Mouse (Mus musculus) heart, postnatal 4 days (tissue): Measurements from ENCODE around the gene Zfp275. TPM values are rescaled to one million over a fixed set of nuclear protein-coding genes. Genes with fewer than 3 reads are reported as not detected.
"Not testable (repeated sequence)": the region's sequence is repeated elsewhere in the genome, so short reads cannot be mapped to it uniquely, and the experiment has no call there.

Source experiments
- DNase-seq: peaks from one replicate; pipeline ENCODE4 v3.0.0; 2021
- total RNA-seq, 2 experiments: library from RNA; stranded (reverse); gene quantifications; 2 replicates each; pipeline ENCODE4 v1.2.3; 2021

Gene Zfp275
- total RNA-seq = 10 to 100 TPM; 12.2 to 12.3 TPM

DNA sequence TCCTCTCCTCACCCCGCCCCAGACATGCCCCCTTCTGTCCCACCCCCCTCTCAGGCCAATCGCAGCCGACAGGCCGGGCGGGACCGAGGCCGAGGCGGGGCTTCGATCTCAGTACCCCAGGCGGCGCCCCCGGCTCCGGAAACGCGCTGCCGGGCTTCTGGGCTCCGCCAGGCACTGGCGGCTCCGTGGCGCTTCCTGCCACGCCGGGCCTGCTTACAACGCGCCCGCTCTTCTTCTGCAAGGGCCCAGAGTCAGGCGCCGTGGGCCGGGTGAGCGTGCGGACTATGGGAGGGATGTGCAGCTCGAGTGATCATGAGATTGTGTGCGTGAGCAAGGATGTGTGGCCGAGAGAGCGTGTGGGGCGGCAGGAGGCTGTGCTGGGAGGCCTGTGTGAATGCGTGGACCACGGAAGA, at the start of gene Zfp275:
Zfp275 (plus strand) TSS at position 139 of the 413 bp plus-strand sequence.
- peak; percentile 78 for DNase-seq

DNA sequence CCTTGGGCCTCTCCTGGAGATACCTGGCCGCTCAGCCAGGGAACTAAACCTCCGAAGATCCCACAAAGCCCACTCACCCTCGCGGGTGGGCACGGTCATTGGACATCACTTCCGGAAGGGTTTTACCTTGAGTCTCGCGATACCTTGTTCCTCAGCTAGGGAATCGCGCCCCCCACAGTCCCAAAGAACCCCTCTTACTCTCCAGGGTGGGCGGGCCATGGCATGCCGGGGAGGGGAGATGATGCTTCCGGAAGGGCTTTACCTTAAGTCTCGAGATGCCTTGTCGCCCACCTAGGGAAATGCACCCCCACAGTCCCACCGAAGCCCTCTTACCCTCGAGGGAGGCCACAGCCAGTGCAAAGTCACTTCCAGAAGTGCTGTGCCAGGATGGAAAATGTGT, 49.5 kb upstream of the Zfp275 start, which contains the start of the genes Xlr5a and Xlr5c:
Xlr5a (minus strand) TSS at position 101 of the 400 bp plus-strand sequence.
Xlr5c (minus strand) TSS at position 101 of the 400 bp plus-strand sequence.
- not testable (repeated sequence) for DNase-seq

DNA sequence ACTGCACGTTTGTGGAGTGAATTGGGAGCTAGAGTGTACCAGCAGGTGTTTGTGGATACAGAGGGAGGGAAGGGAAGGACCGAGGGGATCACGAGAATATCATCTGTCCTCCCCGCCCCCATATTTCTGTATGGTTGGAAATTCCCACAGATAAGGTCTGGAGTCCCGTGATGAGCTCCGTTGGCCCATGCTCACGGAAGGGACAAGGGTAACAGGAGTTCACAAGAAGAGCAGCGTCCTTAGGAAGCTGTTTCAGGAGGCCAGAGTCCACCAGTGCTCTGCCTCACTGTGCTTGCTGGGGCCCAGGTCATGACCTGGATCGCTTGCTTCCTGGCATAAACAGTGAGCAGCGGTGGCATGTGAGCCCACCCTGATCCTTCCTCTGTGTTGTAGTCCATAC, 46.7 kb upstream of the Zfp275 start:
- not testable (repeated sequence) for DNase-seq

DNA sequence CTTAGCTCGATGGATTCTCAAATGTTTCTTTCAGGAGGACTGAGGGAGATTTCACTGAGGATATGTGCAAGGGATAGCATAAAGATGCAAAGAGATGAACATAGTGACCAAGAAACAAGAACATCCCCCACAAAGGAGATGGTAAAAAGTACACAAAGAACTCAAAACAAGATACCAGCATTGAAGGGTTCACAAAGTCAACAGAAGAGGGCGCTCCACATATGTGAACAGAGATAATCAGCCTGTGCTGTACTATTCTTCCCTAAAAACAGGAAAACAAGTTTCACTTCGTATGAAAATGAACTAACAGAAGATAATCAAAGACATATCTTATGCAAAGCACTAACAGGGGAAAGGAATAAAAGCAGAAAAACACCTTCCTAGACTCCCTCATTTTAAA, 29.9 kb upstream of the Zfp275 start:
- DNase-seq = peak; percentile 31

DNA sequence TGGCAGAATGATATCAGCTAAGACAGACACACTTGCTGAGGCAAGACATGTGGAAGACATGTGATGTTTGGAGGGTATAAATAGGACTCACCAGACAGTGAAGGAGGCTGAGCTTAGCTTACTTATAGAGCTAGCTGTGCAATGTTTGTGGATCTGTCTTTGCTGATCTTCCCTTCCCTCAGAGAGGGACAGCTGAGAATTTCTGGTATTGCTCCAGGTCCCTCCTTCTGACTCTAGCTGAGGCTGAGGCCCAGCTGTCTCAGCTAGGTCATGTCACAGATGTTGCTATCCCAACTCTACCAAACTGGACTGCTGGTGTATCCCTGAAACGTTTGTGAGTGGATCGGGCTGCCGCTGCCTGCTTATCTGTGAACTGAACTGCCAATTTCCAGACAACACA, 21.4 kb upstream of the Zfp275 start:
- DNase-seq = no peak

DNA sequence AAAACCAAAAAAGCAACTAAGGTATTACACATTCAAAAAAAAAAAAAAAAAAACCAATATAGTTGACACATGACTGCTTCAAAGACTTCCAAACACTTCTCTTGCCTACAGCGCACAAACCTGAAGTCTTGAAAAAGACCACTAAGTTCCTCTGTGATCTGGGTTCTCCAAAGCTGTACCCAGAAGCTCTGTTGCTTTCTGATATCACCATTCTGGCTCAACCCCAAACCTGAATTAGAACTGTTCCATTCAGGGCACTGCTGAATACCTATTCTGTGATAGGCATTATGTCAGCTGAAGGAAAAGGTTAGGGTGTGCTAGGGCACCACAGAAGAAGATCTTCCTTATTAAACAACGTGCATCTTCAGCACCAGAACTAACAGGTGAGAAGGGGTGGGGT, 15.2 kb upstream of the Zfp275 start:
- no peak for DNase-seq

DNA sequence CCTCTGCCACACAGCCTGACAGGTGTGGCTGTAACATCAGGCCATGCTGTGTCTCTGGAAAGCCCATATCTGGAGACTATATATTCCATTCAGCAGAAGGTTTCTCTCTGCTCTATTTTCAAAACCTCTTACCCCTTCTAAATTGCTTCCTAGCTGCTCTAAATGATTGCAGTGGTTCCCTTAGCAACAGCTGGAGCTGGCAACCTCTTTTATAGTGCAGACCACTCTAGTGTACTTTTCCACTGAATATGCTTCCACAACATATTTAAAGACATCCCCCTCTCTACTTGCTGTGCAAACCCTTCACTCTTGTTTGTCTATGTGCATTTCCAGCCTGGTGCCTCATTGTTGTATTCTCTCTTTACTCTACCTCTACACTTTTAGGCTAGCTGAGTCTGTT, 8.9 kb upstream of the Zfp275 start:
- no peak for DNase-seq

DNA sequence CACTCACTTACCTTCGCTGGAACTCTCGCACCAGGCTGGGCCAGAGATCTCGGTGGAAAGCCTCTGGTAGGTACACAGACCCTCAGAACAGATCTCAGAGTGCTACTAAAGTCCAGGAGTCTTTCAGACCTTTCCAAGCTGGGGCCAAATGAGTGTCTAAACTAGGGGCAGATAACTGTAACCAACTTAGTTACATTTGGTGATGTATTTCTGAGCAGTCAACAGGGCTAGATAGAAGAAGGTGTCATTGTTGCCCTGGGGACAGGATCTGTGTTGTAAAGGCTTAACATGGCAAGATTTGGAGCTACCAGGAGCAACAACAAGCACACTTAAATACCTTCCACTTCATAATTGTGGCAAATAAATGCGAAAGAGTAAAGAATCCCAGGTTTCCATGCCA, 5.7 kb upstream of the Zfp275 start, which contains the start of gene Gm45015:
Gm45015 (minus strand) TSS at position 101 of the 400 bp plus-strand sequence.
- DNase-seq = no peak

DNA sequence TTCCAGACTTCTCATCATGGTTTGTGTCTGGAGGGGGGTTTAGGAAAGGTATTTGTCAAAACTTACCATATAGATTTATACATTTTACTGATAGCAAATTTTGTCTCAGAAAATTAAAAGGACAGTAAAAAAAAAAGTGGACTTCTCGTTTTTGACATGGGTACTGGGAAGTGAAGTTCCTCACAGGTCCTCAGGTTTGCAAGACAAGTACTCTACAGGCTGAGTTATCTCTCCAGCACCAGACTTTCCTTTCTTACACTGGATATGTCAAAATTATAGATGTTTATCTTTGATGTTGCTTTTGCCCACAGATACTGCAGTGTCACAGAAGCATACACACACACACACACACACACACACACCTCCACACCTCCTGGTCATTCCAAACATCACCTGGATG, 948 bp upstream of the Zfp275 start:
- no peak for DNase-seq

DNA sequence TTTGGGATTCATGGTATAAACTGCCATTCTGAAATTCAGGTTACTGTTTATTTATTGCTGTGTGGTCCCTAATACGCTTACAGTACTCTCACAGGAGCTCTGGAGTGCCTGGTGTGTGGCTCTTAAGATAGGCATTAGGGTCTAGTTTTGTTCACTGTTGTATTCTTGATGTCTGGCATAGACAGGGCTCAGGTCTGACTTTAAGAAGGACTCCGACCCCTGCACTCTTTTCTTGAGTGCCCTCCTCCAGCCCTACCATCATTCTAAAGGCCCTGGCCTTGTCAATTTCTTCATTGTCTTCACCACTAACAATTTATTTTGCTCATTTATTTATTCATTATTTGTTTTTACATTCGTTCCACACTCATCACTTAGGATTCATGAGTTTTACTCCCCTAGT, 353 bp upstream of the Zfp275 start:
- DNase-seq = no peak

DNA sequence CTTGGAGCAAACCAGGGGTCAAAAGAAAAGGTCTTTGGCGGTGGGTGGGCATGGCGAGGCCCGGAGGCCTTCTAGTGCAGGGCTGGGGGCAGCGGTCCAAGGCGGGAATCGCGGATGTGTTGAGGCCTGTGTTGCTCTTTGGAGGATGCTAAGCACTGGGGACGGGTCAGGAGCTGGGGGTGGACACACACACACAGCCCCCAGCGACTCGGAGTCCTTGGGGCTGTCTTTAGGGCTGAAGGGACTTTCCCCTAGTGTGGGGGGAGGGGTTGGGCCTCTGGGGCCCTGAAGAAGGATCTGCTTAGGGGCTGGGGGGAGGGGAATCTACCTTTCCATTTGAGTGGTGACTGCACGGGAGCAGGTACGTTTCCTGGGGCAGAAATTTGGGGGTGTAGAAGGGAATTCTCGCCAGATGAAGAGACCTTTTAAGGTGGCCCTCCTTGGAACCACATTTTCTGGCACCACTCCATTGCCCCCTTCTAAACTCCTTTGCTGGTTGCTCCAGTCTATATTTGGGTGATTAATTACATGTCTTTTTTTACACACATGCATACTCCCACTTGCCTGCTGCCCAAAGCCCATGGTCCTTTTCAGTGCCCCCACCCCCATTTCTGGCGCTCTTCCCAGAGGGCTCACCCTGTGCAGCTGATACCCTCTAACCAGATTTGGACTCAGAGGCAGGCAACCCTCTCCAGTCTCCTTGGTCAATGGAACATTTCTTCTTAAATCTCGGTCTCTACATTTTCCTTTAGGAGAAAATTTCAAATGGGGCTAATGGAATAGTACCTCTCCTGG, 717 bp downstream of the Zfp275 start:
- peak; percentile 18 for DNase-seq

DNA sequence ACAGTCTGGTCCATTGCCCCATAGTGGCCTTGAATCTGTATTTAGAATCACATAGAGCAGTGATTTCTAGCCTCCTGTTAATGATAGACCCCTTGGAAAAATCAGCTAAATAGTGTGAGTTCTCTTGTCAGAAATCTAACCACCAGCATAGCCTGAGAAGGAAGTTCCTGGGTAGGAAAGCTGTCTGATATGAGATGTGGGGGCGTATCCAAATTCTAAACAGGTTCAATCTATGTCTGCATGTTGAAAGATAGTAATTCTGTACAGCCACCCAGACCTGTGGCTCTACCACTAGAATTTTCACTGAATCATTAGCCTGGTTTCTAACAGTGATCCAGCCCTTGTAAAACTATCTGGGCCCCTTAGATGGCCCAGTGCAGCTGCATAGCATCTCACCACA, 1.4 kb downstream of the Zfp275 start:
- DNase-seq = no peak

DNA sequence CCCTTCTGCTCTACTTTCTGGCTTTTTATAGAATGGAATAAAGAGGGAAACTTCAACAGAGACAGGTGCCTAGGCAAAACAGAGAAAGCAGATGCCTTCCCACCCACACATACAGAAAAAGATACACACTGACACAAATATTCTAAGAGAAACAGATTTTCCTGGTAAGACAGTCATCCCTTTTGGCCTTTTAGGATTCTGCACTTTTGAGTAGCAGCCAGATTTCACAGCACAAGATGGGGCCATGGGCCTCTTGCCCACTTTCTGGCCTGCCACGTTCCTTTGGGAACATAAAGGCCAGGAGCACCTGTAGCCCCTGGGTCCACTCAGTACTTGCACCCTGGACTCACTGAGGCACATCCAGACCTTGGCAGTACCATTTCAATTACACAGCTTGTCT, 1.9 kb downstream of the Zfp275 start:
- DNase-seq = no peak

DNA sequence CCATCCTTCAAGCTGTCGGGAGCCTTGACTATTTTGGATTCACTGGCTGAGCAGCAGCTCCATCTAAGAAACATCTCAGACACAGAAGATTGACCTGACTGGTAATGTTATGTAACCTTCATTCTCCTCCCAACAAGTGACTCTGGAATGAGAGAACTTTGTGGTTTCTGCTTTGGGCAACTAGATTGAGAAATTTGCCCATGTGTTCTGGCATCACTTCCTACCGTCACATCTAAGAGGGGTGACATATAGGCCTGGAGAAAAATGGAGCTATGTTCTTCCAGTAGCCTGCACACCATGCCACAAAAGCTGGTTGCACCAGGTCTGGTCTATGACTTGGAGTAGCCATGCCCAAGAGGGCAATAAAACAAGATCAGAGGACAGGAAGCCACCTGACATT, 13.7 kb downstream of the Zfp275 start:
- no peak for DNase-seq

DNA sequence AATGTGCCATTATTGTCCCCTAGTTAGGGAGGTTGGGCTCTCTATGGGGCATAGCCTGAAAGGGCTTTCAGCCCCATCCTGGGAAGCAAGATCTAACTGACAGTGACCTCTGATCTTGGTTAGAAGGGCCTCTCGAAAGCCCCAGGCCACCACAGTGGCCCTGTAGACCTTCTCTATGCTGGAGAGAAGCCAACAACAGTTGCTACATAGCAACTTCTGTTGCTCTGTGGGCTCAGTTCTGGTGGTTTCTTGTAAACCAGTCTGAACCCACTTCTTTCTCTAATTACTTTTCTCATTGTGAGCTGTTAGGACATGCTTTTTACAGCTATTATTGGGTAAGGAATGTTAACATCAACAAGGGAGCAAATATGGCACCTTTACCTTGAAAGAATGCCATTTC, 14.3 kb downstream of the Zfp275 start:
- DNase-seq = no peak

DNA sequence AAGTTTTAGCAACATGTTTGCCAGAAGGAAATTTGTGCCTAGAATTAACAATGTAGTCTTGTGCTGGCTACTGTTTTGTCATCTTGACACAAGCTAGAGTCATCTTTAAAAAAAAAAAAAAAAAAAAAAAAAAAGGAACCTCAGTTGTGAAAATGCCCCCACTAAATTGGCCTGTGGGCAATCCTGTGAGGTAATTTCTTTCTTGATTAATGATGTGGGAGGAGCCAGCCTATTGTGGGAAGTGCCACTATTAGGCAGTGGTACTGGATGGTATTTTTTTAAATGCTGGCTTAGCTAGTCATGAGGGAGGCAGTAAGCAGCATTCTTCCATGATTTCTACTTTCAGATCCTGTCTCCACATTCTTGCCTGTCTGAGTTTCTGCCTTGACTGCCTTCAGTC, 20.9 kb downstream of the Zfp275 start:
- DNase-seq = no peak

DNA sequence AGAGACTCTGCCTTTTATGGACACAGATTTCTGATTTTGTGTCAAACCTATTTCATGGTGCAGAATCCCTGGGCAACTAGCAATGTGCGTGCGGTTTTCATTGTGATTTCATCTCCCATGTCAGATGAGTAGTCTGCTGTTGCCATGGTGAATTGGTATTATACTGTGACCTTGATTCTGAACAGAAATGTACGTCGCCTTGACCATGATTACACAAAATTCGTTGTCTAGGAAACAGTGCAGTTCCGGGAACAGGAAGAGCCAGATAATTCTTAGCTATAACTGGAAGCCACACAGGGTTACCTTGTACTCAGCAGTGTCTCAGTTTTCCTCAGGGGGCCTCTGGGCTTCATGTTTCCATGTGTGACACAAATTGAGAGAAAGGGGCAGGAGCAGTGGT, 42.0 kb downstream of the Zfp275 start:
- DNase-seq = no peak

DNA sequence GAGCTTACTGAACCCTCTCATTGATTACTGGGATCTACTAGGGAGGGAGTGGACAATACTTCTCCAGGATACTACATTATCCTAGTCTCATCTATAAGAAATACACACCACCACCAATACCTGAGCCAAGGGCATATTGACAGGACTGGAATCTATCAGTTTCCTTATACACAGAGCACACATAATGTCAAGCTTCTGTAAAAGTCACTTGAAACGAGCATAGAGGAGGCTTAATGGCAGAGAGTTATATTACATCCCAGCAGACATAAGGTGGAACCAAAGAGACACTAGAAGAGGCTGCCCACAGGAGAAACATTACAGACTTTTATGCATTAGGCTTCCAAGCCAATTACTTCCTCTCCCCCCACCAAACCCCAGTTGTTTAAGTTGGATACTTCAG, 42.5 kb downstream of the Zfp275 start:
- DNase-seq = no peak

DNA sequence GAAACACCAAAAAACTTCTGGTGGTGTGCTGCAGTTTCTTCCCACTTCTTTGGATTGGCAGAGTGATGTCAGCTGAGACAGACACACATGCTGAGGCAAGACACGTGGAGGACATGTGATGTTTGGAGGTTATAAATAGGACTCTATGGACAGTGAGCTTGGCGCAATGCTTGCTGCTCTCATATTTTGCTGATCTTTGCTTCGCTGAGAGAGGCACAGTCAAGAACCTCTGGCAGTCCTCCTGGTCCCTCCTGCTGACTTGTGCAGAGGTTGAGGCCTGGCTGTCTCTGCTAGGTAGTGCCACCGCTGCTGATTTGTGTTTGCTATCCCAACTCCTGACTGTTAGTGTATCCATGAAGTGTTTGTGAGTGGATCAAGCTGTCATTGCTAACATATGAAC, 49.1 kb downstream of the Zfp275 start:
- no peak for DNase-seq

DNA sequence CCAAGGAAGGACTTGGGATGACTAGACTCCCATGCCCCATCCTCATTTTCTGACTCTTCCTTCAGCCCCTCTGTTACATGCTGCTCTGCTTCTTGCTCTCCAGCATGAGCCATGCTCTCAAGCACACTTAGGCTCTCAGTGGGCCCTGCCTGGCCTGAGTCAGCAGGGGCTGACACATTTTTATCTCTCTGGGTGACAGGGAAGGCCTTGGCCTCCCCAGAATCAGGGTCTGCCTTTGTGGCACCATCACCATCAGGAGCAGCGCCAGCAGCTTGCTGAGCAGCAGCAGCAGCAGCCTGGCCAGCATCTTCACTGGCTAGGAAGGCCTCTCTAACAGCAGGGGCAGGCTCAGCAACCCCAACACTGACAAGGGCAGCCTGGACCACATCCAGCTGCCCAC, 54.0 kb downstream of the Zfp275 start:
- no peak for DNase-seq

DNA sequence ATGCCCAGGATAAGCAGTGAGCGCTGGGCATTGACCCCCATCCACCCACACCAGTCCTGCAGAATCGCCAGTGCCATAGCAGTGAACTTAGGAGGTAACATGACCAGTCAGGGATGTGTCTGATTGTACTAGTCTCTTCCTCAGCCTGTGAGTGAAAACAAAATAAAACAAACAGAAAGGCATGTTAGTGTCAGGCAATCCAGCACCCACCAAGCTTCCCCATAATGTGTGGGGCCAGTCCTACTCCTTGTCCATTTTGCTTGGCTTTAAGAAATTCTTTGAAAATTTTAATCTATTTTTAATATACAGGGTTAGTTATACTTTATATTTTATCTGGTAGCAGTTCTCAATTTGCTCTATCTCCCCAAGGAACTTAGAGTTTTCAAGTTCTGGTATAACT, 56.2 kb downstream of the Zfp275 start, which contains the start of gene Gm18336:
Gm18336 (minus strand) TSS at position 101 of the 400 bp plus-strand sequence.
- not testable (repeated sequence) for DNase-seq

DNA sequence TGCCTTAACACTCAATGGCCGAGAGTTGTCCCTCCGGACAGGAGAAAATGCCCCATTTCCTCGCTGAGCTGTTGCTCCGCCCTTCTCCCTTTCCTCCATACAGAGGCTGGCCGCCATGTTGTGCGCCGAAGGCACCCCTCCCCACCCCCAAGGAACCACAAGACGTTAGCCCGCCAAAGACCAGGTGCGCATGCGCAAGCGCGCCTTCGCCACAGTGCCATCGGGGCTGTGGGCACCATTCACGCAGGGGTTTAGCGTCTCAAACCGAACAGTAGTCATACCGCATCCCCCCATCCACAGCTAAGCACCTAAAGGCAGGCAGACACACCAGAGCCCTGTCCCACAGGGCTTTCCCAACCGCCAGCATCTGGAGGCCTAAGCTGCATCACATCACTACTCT, 58.5 kb downstream of the Zfp275 start:
- DNase-seq = no peak

DNA sequence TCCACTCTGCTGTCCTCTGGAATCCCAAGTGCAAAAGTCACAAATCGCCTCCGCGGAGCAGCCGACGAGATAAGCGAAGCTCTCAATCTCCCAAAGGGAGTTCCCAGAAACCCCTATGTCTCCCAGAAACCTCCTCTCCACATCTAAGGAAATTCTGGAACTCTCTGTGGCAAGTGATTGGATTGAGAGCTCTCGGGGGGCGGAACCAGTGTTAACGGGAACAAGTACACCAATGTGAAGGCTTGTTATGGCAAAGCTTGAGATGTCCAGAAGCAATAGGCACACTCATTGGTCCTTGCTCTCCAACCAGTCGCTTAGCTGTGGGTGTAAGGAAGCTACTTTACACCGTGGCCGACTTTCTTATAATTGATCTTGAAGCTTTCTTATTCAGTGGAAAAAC, 59.2 kb downstream of the Zfp275 start:
- no peak for DNase-seq
